Mouse (Mus musculus): ENCODE data around the gene Zbtb48. TPM values are rescaled to one million over a fixed set of nuclear protein-coding genes. Genes with fewer than 3 reads are reported as not detected.
"Not testable (repeated sequence)": the region's sequence is repeated elsewhere in the genome, so short reads cannot be mapped to it uniquely, and the experiment has no call there.

Gene Zbtb48
- polyA plus RNA-seq, 1 experiment from 2014 or later, result 15.8 TPM

GRCm38 (mm10) chr4:152039831-152040310 is 12.4 kb upstream of the Zbtb48 start:
- H3K9ac ChIP-seq (ENCODE audit: low read length), result peak overlapping the region; percentile 90
- 2% methylated on average over 25 of the region's 25 CpGs for WGBS
- H3K27ac ChIP-seq (replicated peaks in 1 of 2; ENCODE audit: control insufficient read depth in 1 of 2, insufficient read depth in 1 of 2, low read depth in 2 of 2, low read length in 2 of 2), result no peak overlapping the region
- peaks cover 6 to 8% of the 10 kb centered on the region in 2 experiments for H3K4me1 ChIP-seq (ENCODE audit: control insufficient read depth in 2 of 2, insufficient read depth in 2 of 2, low read length in 2 of 2)
- no peaks in the 10 kb centered on the region for H3K27me3 ChIP-seq (ENCODE audit: control insufficient read depth, insufficient read depth, low read length)
- peaks cover 40% of the 10 kb centered on the region for H3K36me3 ChIP-seq (ENCODE audit: control insufficient read depth, insufficient read depth, low read length)
- H3K4me2 ChIP-seq (ENCODE audit: low read length), result peak overlapping the region; percentile 97
- no peak for ATAC-seq (ENCODE audit: insufficient number of reproducible peaks, insufficient read depth, low FRiP score, low read depth)
- no peaks in the 10 kb centered on the region for H3K9me3 ChIP-seq (ENCODE audit: control insufficient read depth, low read length)
- H3K4me3 ChIP-seq (ENCODE audit: control insufficient read depth in 1 of 2, insufficient read depth in 1 of 2, low read depth in 1 of 2, low read length in 2 of 2), result peak overlapping the region; percentile 85 to 92

GRCm38 (mm10) chr4:152038985-152039830 is 11.7 kb upstream of the Zbtb48 start, which contains the start of gene Nol9:
Gene Nol9, plus strand, starts transcription at chr4:152039321.
- Histone ChIP-seq H3K9ac (ENCODE audit: low read length) (peak within 1 kb of the TSS; percentile 90), H3K4me2 (ENCODE audit: low read length) (peak within 1 kb of the TSS; percentile 97), H3K4me1 (ENCODE audit: control insufficient read depth in 2 of 2, insufficient read depth in 2 of 2, low read length in 2 of 2) (peaks cover 6 to 8% of the 10 kb centered on the region in 2 experiments), H3K4me3 (ENCODE audit: control insufficient read depth in 1 of 2, insufficient read depth in 1 of 2, low read depth in 1 of 2, low read length in 2 of 2) (peak within 1 kb of the TSS; percentile 85 to 92), H3K36me3 (ENCODE audit: control insufficient read depth, insufficient read depth, low read length) (peaks cover 34% of the 10 kb centered on the region), H3K27me3 (ENCODE audit: control insufficient read depth, insufficient read depth, low read length) (no peaks in the 10 kb centered on the region), H3K9me3 (ENCODE audit: control insufficient read depth, low read length) (no peaks in the 10 kb centered on the region), H3K27ac (replicated peaks in 1 of 2; ENCODE audit: control insufficient read depth in 1 of 2, insufficient read depth in 1 of 2, low read depth in 2 of 2, low read length in 2 of 2) (0 out of 4 replicates have a peak within 1 kb of the TSS, but pooled peaks of 1 of the 2 experiments have one; percentile 19)
- whole genome bisulfite sequencing, result under 1% methylated on average over 79 of the region's 86 CpGs
- ATAC-seq (ENCODE audit: insufficient number of reproducible peaks, insufficient read depth, low FRiP score, low read depth), result peak; percentile 68

- Histone ChIP-seq H3K4me1 (ENCODE audit: control insufficient read depth in 2 of 2, insufficient read depth in 2 of 2, low read length in 2 of 2) (peaks cover 6 to 8% of the 10 kb centered on the region in 2 experiments), H3K27me3 (ENCODE audit: control insufficient read depth, insufficient read depth, low read length) (no peaks in the 10 kb centered on the region), H3K4me2 (ENCODE audit: low read length) (peak within 1 kb of the TSS; percentile 97), H3K9ac (ENCODE audit: low read length) (peak within 1 kb of the TSS; percentile 90), H3K27ac (replicated peaks in 1 of 2; ENCODE audit: control insufficient read depth in 1 of 2, insufficient read depth in 1 of 2, low read depth in 2 of 2, low read length in 2 of 2) (0 out of 4 replicates have a peak within 1 kb of the TSS, but pooled peaks of 1 of the 2 experiments have one; percentile 19), H3K4me3 (ENCODE audit: control insufficient read depth in 1 of 2, insufficient read depth in 1 of 2, low read depth in 1 of 2, low read length in 2 of 2) (peak within 1 kb of the TSS; percentile 85 to 92), H3K9me3 (ENCODE audit: control insufficient read depth, low read length) (no peaks in the 10 kb centered on the region), H3K36me3 (ENCODE audit: control insufficient read depth, insufficient read depth, low read length) (peaks cover 26% of the 10 kb centered on the region)
- 43% methylated on average over 10 of the region's 10 CpGs for WGBS
- ATAC-seq (ENCODE audit: insufficient number of reproducible peaks, insufficient read depth, low FRiP score, low read depth), result no peak
Observed at GRCm38 (mm10) chr4:152038225-152038984, 10.9 kb upstream of the Zbtb48 start, which contains the start of gene Tas1r1. Gene Tas1r1, minus strand, starts transcription at chr4:152038568.

GRCm38 (mm10) chr4:152036464-152036863 is 9.0 kb upstream of the Zbtb48 start:
- not testable (repeated sequence) for H3K27me3 ChIP-seq (ENCODE audit: control insufficient read depth, insufficient read depth, low read length); H3K9me3 ChIP-seq (ENCODE audit: control insufficient read depth, low read length); H3K36me3 ChIP-seq (ENCODE audit: control insufficient read depth, insufficient read depth, low read length); H3K9ac ChIP-seq (ENCODE audit: low read length); H3K4me1 ChIP-seq (ENCODE audit: control insufficient read depth in 2 of 2, insufficient read depth in 2 of 2, low read length in 2 of 2); ATAC-seq (ENCODE audit: insufficient number of reproducible peaks, insufficient read depth, low FRiP score, low read depth); H3K27ac ChIP-seq (replicated peaks in 1 of 2; ENCODE audit: control insufficient read depth in 1 of 2, insufficient read depth in 1 of 2, low read depth in 2 of 2, low read length in 2 of 2); H3K4me3 ChIP-seq (ENCODE audit: control insufficient read depth in 1 of 2, insufficient read depth in 1 of 2, low read depth in 1 of 2, low read length in 2 of 2); H3K4me2 ChIP-seq (ENCODE audit: low read length)
- WGBS, result 90% methylated on average over 6 of the region's 6 CpGs

GRCm38 (mm10) chr4:152032922-152033321 is 5.5 kb upstream of the Zbtb48 start:
- H3K9me3 ChIP-seq (ENCODE audit: control insufficient read depth, low read length), result no peaks in the 10 kb centered on the region
- no peak overlapping the region for H3K9ac ChIP-seq (ENCODE audit: low read length)
- no peak overlapping the region for H3K4me2 ChIP-seq (ENCODE audit: low read length)
- 88% methylated on average over 13 of the region's 13 CpGs for WGBS
- no peaks in the 10 kb centered on the region for H3K36me3 ChIP-seq (ENCODE audit: control insufficient read depth, insufficient read depth, low read length)
- no peak for ATAC-seq (ENCODE audit: insufficient number of reproducible peaks, insufficient read depth, low FRiP score, low read depth)
- H3K4me1 ChIP-seq (ENCODE audit: control insufficient read depth in 2 of 2, insufficient read depth in 2 of 2, low read length in 2 of 2), result peaks cover 5 to 9% of the 10 kb centered on the region in 2 experiments; a peak in 3 of 4 replicates
- no peak overlapping the region for H3K27ac ChIP-seq (replicated peaks in 1 of 2; ENCODE audit: control insufficient read depth in 1 of 2, insufficient read depth in 1 of 2, low read depth in 2 of 2, low read length in 2 of 2)
- no peak overlapping the region for H3K4me3 ChIP-seq (ENCODE audit: control insufficient read depth in 1 of 2, insufficient read depth in 1 of 2, low read depth in 1 of 2, low read length in 2 of 2)
- H3K27me3 ChIP-seq (ENCODE audit: control insufficient read depth, insufficient read depth, low read length), result 0 out of 2 replicates have a peak, but pooled peaks cover 4% of the 10 kb centered on the region

- ATAC-seq (ENCODE audit: insufficient number of reproducible peaks, insufficient read depth, low FRiP score, low read depth), result no peak
- WGBS, result 74% methylated on average over 4 of the region's 4 CpGs
- Histone ChIP-seq H3K4me3 (ENCODE audit: control insufficient read depth in 1 of 2, insufficient read depth in 1 of 2, low read depth in 1 of 2, low read length in 2 of 2) (no peak overlapping the region), H3K9me3 (ENCODE audit: control insufficient read depth, low read length) (no peaks in the 10 kb centered on the region), H3K27me3 (ENCODE audit: control insufficient read depth, insufficient read depth, low read length) (0 out of 2 replicates have a peak, but pooled peaks cover 4% of the 10 kb centered on the region), H3K36me3 (ENCODE audit: control insufficient read depth, insufficient read depth, low read length) (peaks cover 4% of the 10 kb centered on the region; the same call in 1 of the 2 replicates), H3K9ac (ENCODE audit: low read length) (no peak overlapping the region), H3K27ac (replicated peaks in 1 of 2; ENCODE audit: control insufficient read depth in 1 of 2, insufficient read depth in 1 of 2, low read depth in 2 of 2, low read length in 2 of 2) (no peak overlapping the region), H3K4me2 (ENCODE audit: low read length) (no peak overlapping the region), H3K4me1 (ENCODE audit: control insufficient read depth in 2 of 2, insufficient read depth in 2 of 2, low read length in 2 of 2) (peaks cover 20 to 30% of the 10 kb centered on the region in 2 experiments)
Observed at GRCm38 (mm10) chr4:152029997-152030396, 2.5 kb upstream of the Zbtb48 start.

- no peaks in the 10 kb centered on the region for H3K9me3 ChIP-seq (ENCODE audit: control insufficient read depth, low read length)
- no peak overlapping the region for H3K4me3 ChIP-seq (ENCODE audit: control insufficient read depth in 1 of 2, insufficient read depth in 1 of 2, low read depth in 1 of 2, low read length in 2 of 2)
- no peak overlapping the region for H3K9ac ChIP-seq (ENCODE audit: low read length)
- 43% methylated on average over 5 of the region's 5 CpGs for WGBS
- peaks cover 13% of the 10 kb centered on the region for H3K36me3 ChIP-seq (ENCODE audit: control insufficient read depth, insufficient read depth, low read length)
- H3K4me2 ChIP-seq (ENCODE audit: low read length), result no peak overlapping the region
- no peak for ATAC-seq (ENCODE audit: insufficient number of reproducible peaks, insufficient read depth, low FRiP score, low read depth)
- no peak overlapping the region for H3K27ac ChIP-seq (replicated peaks in 1 of 2; ENCODE audit: control insufficient read depth in 1 of 2, insufficient read depth in 1 of 2, low read depth in 2 of 2, low read length in 2 of 2)
- 0 out of 2 replicates have a peak, but pooled peaks cover 4% of the 10 kb centered on the region for H3K27me3 ChIP-seq (ENCODE audit: control insufficient read depth, insufficient read depth, low read length)
- H3K4me1 ChIP-seq (ENCODE audit: control insufficient read depth in 2 of 2, insufficient read depth in 2 of 2, low read length in 2 of 2), result peaks cover 20 to 31% of the 10 kb centered on the region in 2 experiments
Observed at GRCm38 (mm10) chr4:152029087-152029486, 1.6 kb upstream of the Zbtb48 start.
